Mouse (Mus musculus) E14TG2a.4 (cell line): ENCODE results near the gene Hdac9.

Source experiments
- CTCF ChIP-seq: conservative IDR thresholded peaks from 2 replicates; pipeline ENCODE4 v1.5.1; 2014; ENCODE audit warnings: low read length
- NANOG ChIP-seq: IDR thresholded peaks from 2 replicates; pipeline ENCODE4 v1.6.1; 2014; ENCODE audit warnings: borderline replicate concordance, low read length, mixed read lengths
- POU5F1 ChIP-seq: IDR thresholded peaks from 2 replicates; pipeline ENCODE4 v1.6.1; 2014; ENCODE audit warnings: low read length, borderline replicate concordance

- TF ChIP-seq CTCF (no peak), POU5F1 (no peak), NANOG (no peak)
Observed at GRCm38 (mm10) chr12:34200030-34200446, 716.9 kb downstream of the Hdac9 start.
